Mouse (Mus musculus) liver, embryonic 13.5 days (tissue): ENCODE results near the gene Thsd4. TPM values are rescaled to one million over a fixed set of nuclear protein-coding genes. Genes with fewer than 3 reads are reported as not detected.
A peak's percentile ranks its signal among the peaks of the same experiment; 100 is the strongest.

Experiments used
- ATAC-seq: fragments of 200-750 bp; cut with Nextera tagmentation; 2 replicates; pipeline ENCODE4 v1.8.0; 2017; ENCODE audit warnings: low read depth, mild to moderate bottlenecking, moderate number of reproducible peaks, moderate library complexity
- DNase-seq: peaks from one replicate; pipeline ENCODE4 v3.0.0; 2022
- H3K27ac ChIP-seq: fragments of 300-500 bp; sonication (generic); 2 replicates; pipeline ENCODE4 v1.5.1; 2015; ENCODE audit warnings: moderate library complexity, mild to moderate bottlenecking, inconsistent platforms
- H3K27me3 ChIP-seq: fragments of 300-500 bp; sonication (generic); 2 replicates; pipeline ENCODE4 v1.6.1; 2015; ENCODE audit warnings: mild to moderate bottlenecking, inconsistent platforms
- H3K36me3 ChIP-seq: fragments of 300-500 bp; sonication (generic); 2 replicates; pipeline ENCODE4 v1.6.1; 2015; ENCODE audit warnings: mild to moderate bottlenecking, inconsistent platforms
- H3K4me1 ChIP-seq: fragments of 300-500 bp; sonication (generic); replicated peaks from 2 replicates; pipeline ENCODE4 v1.6.1; 2015; ENCODE audit warnings: inconsistent platforms
- H3K4me2 ChIP-seq: fragments of 300-500 bp; sonication (generic); 2 replicates; pipeline ENCODE4 v1.6.1; 2015; ENCODE audit warnings: inconsistent platforms, mild to moderate bottlenecking, moderate library complexity
- H3K4me3 ChIP-seq: fragments of 300-500 bp; sonication (generic); replicated peaks from 2 replicates; pipeline ENCODE4 v1.5.1; 2015; ENCODE audit warnings: mild to moderate bottlenecking, inconsistent platforms
- H3K9ac ChIP-seq: fragments of 300-500 bp; sonication (generic); 2 replicates; pipeline ENCODE4 v1.6.1; 2015; ENCODE audit warnings: mild to moderate bottlenecking, inconsistent platforms
- H3K9me3 ChIP-seq: fragments of 300-500 bp; sonication (generic); replicated peaks from 2 replicates; pipeline ENCODE4 v1.6.1; 2016; ENCODE audit warnings: inconsistent platforms
- WGBS: fragments of 180-500 bp; shearing (Covaris S2); methylation state at CpG from one replicate; pipeline ENCODE4 v1.1.7; 2015; ENCODE audit not compliant: insufficient replicate concordance; 5-methylcytosine and 5-hydroxymethylcytosine counted together
- polyA plus RNA-seq: library from polyadenylated mRNA; unstranded; fragments of >200 nt; fragmentation: Nextera tagmentation; extraction: Ambion mirVana; gene quantifications from 2 replicates; pipeline ENCODE4 v1.2.1, GENCODE M21; 2015

Gene Thsd4
- polyA plus RNA-seq, 1 experiment from 2014 or later, result 1.2 TPM

- DNase-seq (no peak), ATAC-seq (no peak)
- H3K4me1 ChIP-seq, result no peaks in the 10 kb centered on the region; the same call in 1 of the 2 replicates
- no peaks in the 10 kb centered on the region for H3K27me3 ChIP-seq
- H3K4me3 ChIP-seq, result no peak overlapping the region
- WGBS, result 69% methylated on average over 5 of the region's 5 CpGs
- no peaks in the 10 kb centered on the region for H3K9me3 ChIP-seq
- no peak overlapping the region for H3K27ac ChIP-seq
- H3K4me2 ChIP-seq, result no peak overlapping the region
- H3K36me3 ChIP-seq, result no peaks in the 10 kb centered on the region
- H3K9ac ChIP-seq, result no peak overlapping the region
Measured at GRCm38 (mm10) chr9:60053117-60053516, 468.7 kb downstream of the Thsd4 start.

GRCm38 (mm10) chr9:60052415-60052814 is 469.4 kb downstream of the Thsd4 start:
- no peak overlapping the region for H3K4me3 ChIP-seq
- 57% methylated on average over 4 of the region's 4 CpGs for WGBS
- no peaks in the 10 kb centered on the region for H3K36me3 ChIP-seq
- H3K9ac ChIP-seq, result no peak overlapping the region
- no peaks in the 10 kb centered on the region for H3K27me3 ChIP-seq
- H3K4me2 ChIP-seq, result no peak overlapping the region
- no peak for DNase-seq
- ATAC-seq, result no peak
- no peaks in the 10 kb centered on the region for H3K9me3 ChIP-seq
- H3K27ac ChIP-seq, result no peak overlapping the region
- H3K4me1 ChIP-seq, result no peaks in the 10 kb centered on the region; the same call in 1 of the 2 replicates

GRCm38 (mm10) chr9:60043175-60043574 is 478.7 kb downstream of the Thsd4 start:
- H3K4me1 ChIP-seq, result no peaks in the 10 kb centered on the region

GRCm38 (mm10) chr9:60034883-60035282 is 487.0 kb downstream of the Thsd4 start:
- Histone ChIP-seq H3K9me3 (no peaks in the 10 kb centered on the region), H3K4me3 (no peak overlapping the region), H3K36me3 (no peaks in the 10 kb centered on the region), H3K9ac (no peak overlapping the region), H3K4me2 (no peak overlapping the region), H3K4me1 (no peaks in the 10 kb centered on the region), H3K27ac (no peak overlapping the region), H3K27me3 (no peaks in the 10 kb centered on the region)
- ATAC-seq, result no peak
- no peak for DNase-seq
- 62% methylated on average over 4 of the region's 4 CpGs for WGBS

More at GRCm38 (mm10) chr9:60043175-60043574, 478.7 kb downstream of the Thsd4 start:
- no peak overlapping the region for H3K9ac ChIP-seq
- no peak overlapping the region for H3K4me2 ChIP-seq
- no peak overlapping the region for H3K4me3 ChIP-seq
- WGBS, result 54% methylated on average over 1 of the region's 1 CpGs
- peaks cover 3% of the 10 kb centered on the region; the same call in 1 of the 2 replicates for H3K9me3 ChIP-seq
- H3K27ac ChIP-seq, result no peak overlapping the region
- no peaks in the 10 kb centered on the region for H3K36me3 ChIP-seq
- no peak for ATAC-seq
- no peak for DNase-seq
- no peaks in the 10 kb centered on the region for H3K27me3 ChIP-seq

- H3K27ac ChIP-seq, result no peak overlapping the region
- H3K9ac ChIP-seq, result no peak overlapping the region
- no peaks in the 10 kb centered on the region for H3K36me3 ChIP-seq
- no peak overlapping the region for H3K4me3 ChIP-seq
- no peaks in the 10 kb centered on the region; the same call in 1 of the 2 replicates for H3K4me1 ChIP-seq
- no peaks in the 10 kb centered on the region for H3K9me3 ChIP-seq
- H3K27me3 ChIP-seq, result no peaks in the 10 kb centered on the region
- DNase-seq, result no peak
- H3K4me2 ChIP-seq, result no peak overlapping the region
- ATAC-seq, result no peak
- 56% methylated on average over 4 of the region's 4 CpGs for WGBS
Measured at GRCm38 (mm10) chr9:60027234-60027633, 494.6 kb downstream of the Thsd4 start.

- WGBS, result 36% methylated on average over 2 of the region's 2 CpGs
- H3K27ac ChIP-seq, result no peak overlapping the region
- H3K27me3 ChIP-seq, result no peaks in the 10 kb centered on the region
- H3K9me3 ChIP-seq, result no peaks in the 10 kb centered on the region
- no peaks in the 10 kb centered on the region for H3K36me3 ChIP-seq
- no peak overlapping the region for H3K4me3 ChIP-seq
- H3K9ac ChIP-seq, result no peak overlapping the region
- ATAC-seq (no peak), DNase-seq (no peak)
- H3K4me1 ChIP-seq, result no peaks in the 10 kb centered on the region; the same call in 1 of the 2 replicates
- H3K4me2 ChIP-seq, result no peak overlapping the region
Measured at GRCm38 (mm10) chr9:60026795-60027194, 495.1 kb downstream of the Thsd4 start.

GRCm38 (mm10) chr9:60025919-60026318 is 495.9 kb downstream of the Thsd4 start:
- Histone ChIP-seq H3K27ac (no peak overlapping the region), H3K9me3 (no peaks in the 10 kb centered on the region)
- WGBS, result 69% methylated on average over 6 of the region's 6 CpGs

GRCm38 (mm10) chr9:60024971-60025370 is 496.9 kb downstream of the Thsd4 start:
- H3K4me2 ChIP-seq, result no peak overlapping the region
- H3K9ac ChIP-seq, result no peak overlapping the region
- ATAC-seq (no peak), DNase-seq (no peak)
- 24% methylated on average over 5 of the region's 5 CpGs for WGBS
- no peaks in the 10 kb centered on the region for H3K9me3 ChIP-seq
- H3K27ac ChIP-seq, result no peak overlapping the region
- no peaks in the 10 kb centered on the region; the same call in 1 of the 2 replicates for H3K4me1 ChIP-seq
- H3K27me3 ChIP-seq, result no peaks in the 10 kb centered on the region
- no peaks in the 10 kb centered on the region for H3K36me3 ChIP-seq
- no peak overlapping the region for H3K4me3 ChIP-seq

More at GRCm38 (mm10) chr9:60025919-60026318, 495.9 kb downstream of the Thsd4 start:
- Histone ChIP-seq H3K4me1 (no peaks in the 10 kb centered on the region; the same call in 1 of the 2 replicates), H3K4me3 (no peak overlapping the region), H3K4me2 (no peak overlapping the region), H3K36me3 (no peaks in the 10 kb centered on the region), H3K27me3 (no peaks in the 10 kb centered on the region), H3K9ac (no peak overlapping the region)
- DNase-seq (no peak), ATAC-seq (no peak)

- DNase-seq, result no peak
Measured at GRCm38 (mm10) chr9:60024545-60024944, 497.3 kb downstream of the Thsd4 start.

GRCm38 (mm10) chr9:60022331-60022730 is 499.5 kb downstream of the Thsd4 start:
- Histone ChIP-seq H3K9ac (no peak overlapping the region), H3K27ac (no peak overlapping the region), H3K4me1 (no peaks in the 10 kb centered on the region; the same call in 1 of the 2 replicates), H3K4me3 (no peak overlapping the region), H3K4me2 (no peak overlapping the region), H3K27me3 (no peaks in the 10 kb centered on the region), H3K36me3 (no peaks in the 10 kb centered on the region), H3K9me3 (no peaks in the 10 kb centered on the region)
- 65% methylated on average over 3 of the region's 3 CpGs for WGBS
- DNase-seq (no peak), ATAC-seq (peak; percentile 65)

More at GRCm38 (mm10) chr9:60024545-60024944, 497.3 kb downstream of the Thsd4 start:
- ATAC-seq, result no peak
- H3K4me2 ChIP-seq, result no peak overlapping the region
- H3K4me3 ChIP-seq, result no peak overlapping the region
- H3K9me3 ChIP-seq, result no peaks in the 10 kb centered on the region
- 21% methylated on average over 5 of the region's 5 CpGs for WGBS
- no peaks in the 10 kb centered on the region for H3K27me3 ChIP-seq
- peak overlapping the region; percentile 18; the same call in 1 of the 2 replicates for H3K27ac ChIP-seq
- H3K36me3 ChIP-seq, result no peaks in the 10 kb centered on the region
- H3K9ac ChIP-seq, result no peak overlapping the region
- no peaks in the 10 kb centered on the region; the same call in 1 of the 2 replicates for H3K4me1 ChIP-seq

GRCm38 (mm10) chr9:60020444-60020843 is 501.4 kb downstream of the Thsd4 start:
- Histone ChIP-seq H3K27me3 (no peaks in the 10 kb centered on the region), H3K4me3 (no peak overlapping the region), H3K4me2 (no peak overlapping the region), H3K4me1 (no peaks in the 10 kb centered on the region; the same call in 1 of the 2 replicates), H3K9ac (no peak overlapping the region), H3K27ac (no peak overlapping the region), H3K36me3 (no peaks in the 10 kb centered on the region), H3K9me3 (no peaks in the 10 kb centered on the region)
- 30% methylated on average over 1 of the region's 1 CpGs for WGBS
- ATAC-seq, result no peak
- DNase-seq, result no peak

GRCm38 (mm10) chr9:60010285-60010684 is 511.6 kb downstream of the Thsd4 start:
- no peak overlapping the region for H3K27ac ChIP-seq
- no peaks in the 10 kb centered on the region for H3K9me3 ChIP-seq
- H3K4me3 ChIP-seq, result no peak overlapping the region
- no peak for ATAC-seq
- no peaks in the 10 kb centered on the region for H3K27me3 ChIP-seq
- H3K4me1 ChIP-seq, result no peaks in the 10 kb centered on the region
- no peak for DNase-seq
- 54% methylated on average over 1 of the region's 1 CpGs for WGBS
- no peak overlapping the region for H3K9ac ChIP-seq
- no peak overlapping the region for H3K4me2 ChIP-seq
- H3K36me3 ChIP-seq, result no peaks in the 10 kb centered on the region
